ENCODE assay signal across 12 mouse cellular contexts in genomic region chr11:103285276-103285675, GRCm38 (mm10). TPM values are rescaled to one million over a fixed set of nuclear protein-coding genes. Genes with fewer than 3 reads are reported as not detected.
A peak's percentile ranks its signal among the peaks of the same experiment; 100 is the strongest.
DNase-seq lines count a peak whose midpoint lies in the region; ATAC-seq and TF ChIP-seq lines count a peak whose summit lies in the region.
"Had no signal": no experiment of that assay in that cellular context is flagged by ENCODE, and none has a peak within 500 bp of the region (broad histone marks: within the 10 kb centered on the region; RNA-seq: fewer than 3 reads in every experiment).

No protein-coding gene starts in this region.

- no peak for TF ChIP-seq EP300 in liver, postnatal 0 days (IDR thresholded peaks at IDR 0.05; ENCODE audit: low read depth)

- no peak for TF ChIP-seq CTCF in liver, postnatal 0 days (IDR thresholded peaks at IDR 0.05; ENCODE audit: low read depth)

- H3K36me3 ChIP-seq in heart, embryonic 15.5 days = no peaks in the 10 kb centered on the region
- H3K36me3 ChIP-seq in lung, embryonic 15.5 days = no peaks in the 10 kb centered on the region
- no peaks in the 10 kb centered on the region for H3K36me3 ChIP-seq in embryonic facial prominence, embryonic 10.5 days (replicated peaks)
- no peaks in the 10 kb centered on the region for H3K36me3 ChIP-seq in liver, postnatal 0 days (replicated peaks; ENCODE audit: insufficient read depth, low read length)

- no peak overlapping the region for H3K4me2 ChIP-seq in heart, embryonic 15.5 days
- H3K4me2 ChIP-seq in lung, embryonic 15.5 days = no peak overlapping the region
- no peak overlapping the region for H3K4me2 ChIP-seq in liver, postnatal 0 days (ENCODE audit: low read depth, low read length)

- intact Hi-C loops in heart, postnatal 25 days (cut with DNase I) = no loop called here

- H3K9me3 ChIP-seq in heart, embryonic 15.5 days (replicated peaks) = no peaks in the 10 kb centered on the region
- H3K9me3 ChIP-seq in lung, embryonic 15.5 days = no peaks in the 10 kb centered on the region
- H3K9me3 ChIP-seq in embryonic facial prominence, embryonic 10.5 days = no peaks in the 10 kb centered on the region
- no peaks in the 10 kb centered on the region for H3K9me3 ChIP-seq in liver, postnatal 0 days (ENCODE audit: low read length)

- no peak for DNase-seq in heart, postnatal 25 days (ENCODE audit: low spot score)
- no peak for DNase-seq in lung, postnatal 25 days (ENCODE audit: low spot score)
- no peak for DNase-seq in embryonic facial prominence, embryonic 10.5 days (ENCODE audit: low spot score)
- no peak for DNase-seq in liver, postnatal 0 days
- DNase-seq in left cerebral cortex, adult 9 months (ENCODE audit: low spot score in 2 of 2) = no peak
- DNase-seq: cerebellum, adult 2 months; forebrain, postnatal 0 days; kidney, adult 8-10 months; right cerebral cortex, postnatal 4 days had no signal

- H3K27ac ChIP-seq in heart, embryonic 15.5 days = peak overlapping the region; percentile 56; the same call in 1 of the 2 replicates
- H3K27ac ChIP-seq in lung, embryonic 15.5 days = peak overlapping the region; percentile 76
- peak overlapping the region; percentile 49 for H3K27ac ChIP-seq in embryonic facial prominence, embryonic 10.5 days (replicated peaks)
- peak overlapping the region; percentile 62 for H3K27ac ChIP-seq in liver, postnatal 0 days (ENCODE audit: low read depth)
- H3K27ac ChIP-seq: liver, embryonic 14.5 days had no signal

- H3K4me3 ChIP-seq in heart, embryonic 15.5 days = no peak overlapping the region
- no peak overlapping the region for H3K4me3 ChIP-seq in lung, embryonic 15.5 days
- no peak overlapping the region for H3K4me3 ChIP-seq in embryonic facial prominence, embryonic 10.5 days
- H3K4me3 ChIP-seq in liver, postnatal 0 days (ENCODE audit: low read depth, low read length) = no peak overlapping the region

- no peak for ATAC-seq in heart, embryonic 15.5 days (replicated peaks; ENCODE audit: insufficient number of reproducible peaks, insufficient read depth, low FRiP score, low read depth)
- no peak; the same call in 1 of the 2 replicates for ATAC-seq in lung, embryonic 15.5 days (ENCODE audit: borderline replicate concordance, extremely low read depth, low FRiP score, low TSS enrichment)
- ATAC-seq in liver, postnatal 0 days = no peak

- H3K9ac ChIP-seq in heart, embryonic 15.5 days = no peak overlapping the region
- H3K9ac ChIP-seq in lung, embryonic 15.5 days = no peak overlapping the region
- H3K9ac ChIP-seq in liver, postnatal 0 days (replicated peaks) = no peak overlapping the region
- H3K9ac ChIP-seq: forebrain, postnatal 0 days; liver, embryonic 14.5 days had no signal

- no peaks in the 10 kb centered on the region for H3K27me3 ChIP-seq in heart, embryonic 15.5 days
- H3K27me3 ChIP-seq in lung, embryonic 15.5 days = no peaks in the 10 kb centered on the region
- H3K27me3 ChIP-seq in embryonic facial prominence, embryonic 10.5 days (replicated peaks; ENCODE audit: low read depth, poor library complexity, severe bottlenecking) = no peaks in the 10 kb centered on the region
- H3K27me3 ChIP-seq in liver, postnatal 0 days (ENCODE audit: insufficient read depth, low read length) = no peaks in the 10 kb centered on the region

- peaks cover 6% of the 10 kb centered on the region for H3K4me1 ChIP-seq in heart, embryonic 15.5 days (replicated peaks)
- H3K4me1 ChIP-seq in lung, embryonic 15.5 days = peaks cover 21% of the 10 kb centered on the region
- peaks cover 22% of the 10 kb centered on the region for H3K4me1 ChIP-seq in embryonic facial prominence, embryonic 10.5 days
- 0 out of 2 replicates have a peak, but pooled peaks cover 8% of the 10 kb centered on the region for H3K4me1 ChIP-seq in liver, postnatal 0 days (ENCODE audit: insufficient read depth)

- WGBS in heart, embryonic 15.5 days = 83% methylated on average over 10 of the region's 10 CpGs
- 63% methylated on average over 10 of the region's 10 CpGs for WGBS in lung, embryonic 15.5 days
- 88% methylated on average over 10 of the region's 10 CpGs for WGBS in embryonic facial prominence, embryonic 10.5 days
- WGBS in liver, postnatal 0 days (ENCODE audit: insufficient replicate concordance) = 73% methylated on average over 10 of the region's 10 CpGs

RNA-seq across cellular contexts. Expression of gene Map3k14, which starts 18.0 kb away (rescaled TPM):
- 1.8 and 4.3 TPM in 2 replicates for polyA plus RNA-seq in heart, embryonic 15.5 days (2015; fragmentation: Nextera tagmentation; extraction: Ambion mirVana)
- 1 to 10 TPM; 2.7 to 2.9 TPM for total RNA-seq in heart, postnatal 25 days (2021)
- 2.8 and 3.5 TPM in 2 replicates for polyA plus RNA-seq in lung, embryonic 15.5 days (2015; fragmentation: Nextera tagmentation; extraction: Ambion mirVana)
- polyA plus RNA-seq in embryonic facial prominence, embryonic 10.5 days (2016; fragmentation: Nextera tagmentation; extraction: Ambion mirVana) = 3.1 and 3.2 TPM in 2 replicates
- 0.67 and 0.78 TPM in 2 replicates for polyA plus RNA-seq in liver, postnatal 0 days (2015; fragmentation: Nextera tagmentation; extraction: Ambion mirVana)
